Mouse (Mus musculus) urinary bladder, adult 2 months (tissue): ENCODE data around the gene Muc20. TPM values are rescaled to one million over a fixed set of nuclear protein-coding genes. Genes with fewer than 3 reads are reported as not detected.
A peak's percentile ranks its signal among the peaks of the same experiment; 100 is the strongest.

ENCODE experiments used
- DNase-seq: peaks from one replicate; pipeline ENCODE4 v3.0.0; 2022; ENCODE audit warnings: low spot score
- polyA plus RNA-seq: library from polyadenylated mRNA; depleted of rRNA; stranded (reverse); fragments of >200 nt; gene quantifications from 2 replicates; pipeline ENCODE4 v1.2.3, GENCODE M21; 2012; rRNA removed

Muc20 gene
- 0.18 and 0.19 TPM in 2 replicates for polyA plus RNA-seq

- DNase-seq = no peak
Measured at GRCm38 (mm10) chr16:32797426-32797689, at the start of gene Muc20. Muc20 (minus strand) TSS chr16:32797435.

- no peak for DNase-seq
Measured at GRCm38 (mm10) chr16:32831501-32831900, 34.3 kb upstream of the Muc20 start.

- DNase-seq = no peak
Measured at GRCm38 (mm10) chr16:32829104-32829503, 31.9 kb upstream of the Muc20 start.

- no peak for DNase-seq
Measured at GRCm38 (mm10) chr16:32826521-32826920, 29.3 kb upstream of the Muc20 start.

- no peak for DNase-seq
Measured at GRCm38 (mm10) chr16:32825380-32825779, 28.1 kb upstream of the Muc20 start.

- DNase-seq = no peak
Measured at GRCm38 (mm10) chr16:32824061-32824460, 26.8 kb upstream of the Muc20 start.

- DNase-seq = no peak
Measured at GRCm38 (mm10) chr16:32823487-32823886, 26.3 kb upstream of the Muc20 start.

- DNase-seq = no peak
Measured at GRCm38 (mm10) chr16:32822881-32823280, 25.6 kb upstream of the Muc20 start.

- DNase-seq = no peak
Measured at GRCm38 (mm10) chr16:32822450-32822827, 25.2 kb upstream of the Muc20 start.

GRCm38 (mm10) chr16:32821772-32822449 is 24.7 kb upstream of the Muc20 start:
- DNase-seq = no peak

GRCm38 (mm10) chr16:32818441-32818840 is 21.2 kb upstream of the Muc20 start:
- no peak for DNase-seq

GRCm38 (mm10) chr16:32818036-32818435 is 20.8 kb upstream of the Muc20 start:
- DNase-seq = no peak

- DNase-seq = no peak
Measured at GRCm38 (mm10) chr16:32815160-32815605, 17.9 kb upstream of the Muc20 start.

GRCm38 (mm10) chr16:32814539-32814938 is 17.3 kb upstream of the Muc20 start:
- DNase-seq = no peak

- no peak for DNase-seq
Measured at GRCm38 (mm10) chr16:32813771-32814170, 16.5 kb upstream of the Muc20 start.

GRCm38 (mm10) chr16:32813362-32813761 is 16.1 kb upstream of the Muc20 start:
- DNase-seq = no peak

GRCm38 (mm10) chr16:32812888-32813361 is 15.7 kb upstream of the Muc20 start:
- DNase-seq = peak; percentile 76

GRCm38 (mm10) chr16:32810321-32810720 is 13.1 kb upstream of the Muc20 start, which contains the start of gene Smbd1:
Smbd1 (minus strand) TSS chr16:32810477.
- no peak for DNase-seq

GRCm38 (mm10) chr16:32807408-32808185 is 10.4 kb upstream of the Muc20 start:
- DNase-seq = no peak

GRCm38 (mm10) chr16:32805151-32805550 is 7.9 kb upstream of the Muc20 start:
- DNase-seq = no peak

- no peak for DNase-seq
Measured at GRCm38 (mm10) chr16:32803901-32804300, 6.7 kb upstream of the Muc20 start.

GRCm38 (mm10) chr16:32803252-32803853 is 6.1 kb upstream of the Muc20 start:
- no peak for DNase-seq
